Mouse (Mus musculus): ENCODE data around the gene Acr.

The Acr gene

GRCm38 (mm10) chr15:89622959-89623625 is 55.0 kb downstream of the Acr start:
- DNase-seq (ENCODE audit: low spot score): no peak

- peak; percentile 55 for DNase-seq (ENCODE audit: low spot score)
Measured at GRCm38 (mm10) chr15:89623626-89623959, 55.5 kb downstream of the Acr start.

All from left cerebral cortex, adult 11 months (tissue).